Mouse (Mus musculus) layer of hippocampus, adult 9-11 months (tissue): ENCODE data around the gene Cfap65.

Experiments used
- DNase-seq: peaks from one replicate; pipeline ENCODE4 v3.0.0; 2022

The Cfap65 gene

GRCm38 (mm10) chr1:74880785-74881360 lies 54.5 kb downstream of the Cfap65 start:
- no peak for DNase-seq

GRCm38 (mm10) chr1:74877199-74877598 lies 58.2 kb downstream of the Cfap65 start:
- no peak for DNase-seq

- no peak for DNase-seq
Observed at GRCm38 (mm10) chr1:74872218-74872617, 63.2 kb downstream of the Cfap65 start.

- no peak for DNase-seq
Observed at GRCm38 (mm10) chr1:74861783-74862182, 73.6 kb downstream of the Cfap65 start.

- DNase-seq: no peak
Observed at GRCm38 (mm10) chr1:74859223-74859984, 76.0 kb downstream of the Cfap65 start.

GRCm38 (mm10) chr1:74858805-74859204 lies 76.6 kb downstream of the Cfap65 start:
- no peak for DNase-seq

GRCm38 (mm10) chr1:74858171-74858719 lies 77.2 kb downstream of the Cfap65 start:
- peak; percentile 90 for DNase-seq

- no peak for DNase-seq
Observed at GRCm38 (mm10) chr1:74857677-74858076, 77.7 kb downstream of the Cfap65 start.

- no peak for DNase-seq
Observed at GRCm38 (mm10) chr1:74857201-74857600, 78.2 kb downstream of the Cfap65 start.

GRCm38 (mm10) chr1:74856791-74857190 lies 78.6 kb downstream of the Cfap65 start:
- DNase-seq: no peak

- DNase-seq: no peak
Observed at GRCm38 (mm10) chr1:74856439-74856720, 79.0 kb downstream of the Cfap65 start.

- no peak for DNase-seq
Observed at GRCm38 (mm10) chr1:74855651-74856438, 79.6 kb downstream of the Cfap65 start.

GRCm38 (mm10) chr1:74855156-74855555 lies 80.2 kb downstream of the Cfap65 start:
- no peak for DNase-seq

- peak; percentile 94 for DNase-seq
Observed at GRCm38 (mm10) chr1:74854306-74855056, 80.9 kb downstream of the Cfap65 start, which contains the start of gene Cdk5r2. Cdk5r2 (plus strand) TSS chr1:74854934.
